Mouse (Mus musculus) heart, adult 2 months (tissue): ENCODE results near the gene Slc6a9.

Source experiments
- CTCF ChIP-seq: fragments of 200-600 bp; IDR thresholded peaks from 2 replicates; pipeline ENCODE4 v1.8.1; 2022; ENCODE audit warnings: antibody characterized with exemption, mild to moderate bottlenecking, moderate library complexity
- EP300 ChIP-seq: fragments of 200-500 bp; IDR thresholded peaks from 2 replicates; pipeline ENCODE4 v1.6.1; 2011; ENCODE audit warnings: low read depth, low read length, control low read depth; ENCODE audit not compliant: insufficient read depth
- POLR2A ChIP-seq: fragments of 200-500 bp; IDR thresholded peaks from 2 replicates; pipeline ENCODE4 v1.6.1; 2011; ENCODE audit warnings: mild to moderate bottlenecking, low read depth, low read length, control low read depth; ENCODE audit not compliant: insufficient read depth

- TF ChIP-seq CTCF (no peak), EP300 (no peak), POLR2A (no peak)
Measured at GRCm38 (mm10) chr4:117871787-117872186, 37.5 kb downstream of the Slc6a9 start.
